Mouse (Mus musculus) E14TG2a.4 (cell line): ENCODE measurements around the gene Mapkapk3.

ENCODE experiments used
- CTCF ChIP-seq: conservative IDR thresholded peaks from 2 replicates; pipeline ENCODE4 v1.5.1; 2014; ENCODE audit warnings: low read length
- NANOG ChIP-seq: IDR thresholded peaks from 2 replicates; pipeline ENCODE4 v1.6.1; 2014; ENCODE audit warnings: borderline replicate concordance, low read length, mixed read lengths

- TF ChIP-seq CTCF (no peak), NANOG (no peak)
Measured at GRCm38 (mm10) chr9:107325904-107326303, 36.2 kb upstream of the Mapkapk3 start.
